Mouse (Mus musculus) thymus, adult 2 months (tissue): ENCODE data around the gene Gpr75.

Source experiments
- CTCF ChIP-seq: fragments of 200-500 bp; IDR thresholded peaks from 2 replicates; pipeline ENCODE4 v1.5.1; 2012; ENCODE audit warnings: mild to moderate bottlenecking, control low read depth, low read length, moderate library complexity, borderline replicate concordance; ENCODE audit not compliant: control insufficient read depth, poor library complexity, insufficient read depth; ENCODE audit errors: extremely low read depth
- POLR2A ChIP-seq: fragments of 200-500 bp; IDR thresholded peaks from 2 replicates; pipeline ENCODE4 v1.6.1; 2012; ENCODE audit warnings: mild to moderate bottlenecking, low read length, control low read depth, moderate library complexity; ENCODE audit not compliant: control insufficient read depth, poor library complexity, insufficient read depth; ENCODE audit errors: extremely low read depth

DNA sequence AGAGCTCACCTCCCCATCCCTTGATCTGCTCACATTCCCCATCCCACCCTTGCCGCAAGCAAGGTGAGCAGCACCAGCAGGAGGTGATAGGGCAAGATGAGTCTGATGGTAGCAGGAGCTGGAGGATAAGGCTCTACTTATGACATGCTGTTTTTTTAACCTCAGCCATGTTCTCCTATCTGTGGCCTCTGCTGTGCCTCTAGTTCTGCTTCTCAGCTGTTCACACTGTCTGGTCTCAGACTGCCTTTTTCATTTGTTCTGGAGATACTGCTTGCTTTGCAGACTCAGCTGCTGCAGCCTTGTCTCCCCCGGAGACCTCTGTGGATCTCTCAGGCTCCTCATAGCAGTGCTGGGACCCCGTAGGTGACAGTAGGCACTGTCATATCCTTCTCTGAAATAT is 38.1 kb downstream of the Gpr75 start:
- TF ChIP-seq POLR2A (no peak), CTCF (no peak)
